Mouse (Mus musculus) cerebellum, adult 18-20 months (tissue): ENCODE data around the gene 4921504E06Rik.

Experiments used
- DNase-seq, 2 experiments: peaks; one replicate each; pipeline ENCODE4 v3.0.0; 2021

The 4921504E06Rik gene

GRCm38 (mm10) chr2:19490262-19490661 is 63.5 kb downstream of the 4921504E06Rik start:
- DNase-seq, result no peak

GRCm38 (mm10) chr2:19461940-19462339 is 91.8 kb downstream of the 4921504E06Rik start:
- DNase-seq, result no peak

- no peak for DNase-seq
Observed at GRCm38 (mm10) chr2:19458785-19459184, 94.9 kb downstream of the 4921504E06Rik start.

GRCm38 (mm10) chr2:19455857-19456482 is 97.7 kb downstream of the 4921504E06Rik start:
- DNase-seq, result no peak

- DNase-seq, result no peak
Observed at GRCm38 (mm10) chr2:19455228-19455627, 98.5 kb downstream of the 4921504E06Rik start.

GRCm38 (mm10) chr2:19452531-19453055 is 101.1 kb downstream of the 4921504E06Rik start:
- DNase-seq, result no peak

GRCm38 (mm10) chr2:19449308-19449707 is 104.4 kb downstream of the 4921504E06Rik start:
- DNase-seq, result no peak

GRCm38 (mm10) chr2:19448042-19448700 is 105.5 kb downstream of the 4921504E06Rik start:
- peak; percentile 10 to 12 for DNase-seq

GRCm38 (mm10) chr2:19446746-19447145 is 107.0 kb downstream of the 4921504E06Rik start:
- no peak for DNase-seq

- no peak for DNase-seq
Observed at GRCm38 (mm10) chr2:19445871-19446501, 107.7 kb downstream of the 4921504E06Rik start.

GRCm38 (mm10) chr2:19444931-19445831 is 108.5 kb downstream of the 4921504E06Rik start, which contains the start of gene Ptf1a:
Gene Ptf1a, plus strand, starts transcription at chr2:19445663.
- no peak for DNase-seq

GRCm38 (mm10) chr2:19444346-19444745 is 109.4 kb downstream of the 4921504E06Rik start:
- DNase-seq, result no peak

GRCm38 (mm10) chr2:19431614-19432323 is 121.9 kb downstream of the 4921504E06Rik start:
- no peak for DNase-seq

GRCm38 (mm10) chr2:19431186-19431585 is 122.5 kb downstream of the 4921504E06Rik start:
- DNase-seq, result no peak

- no peak for DNase-seq
Observed at GRCm38 (mm10) chr2:19430746-19431145, 123.0 kb downstream of the 4921504E06Rik start.

- DNase-seq, result no peak
Observed at GRCm38 (mm10) chr2:19429691-19430690, 123.7 kb downstream of the 4921504E06Rik start.

GRCm38 (mm10) chr2:19429031-19429430 is 124.7 kb downstream of the 4921504E06Rik start:
- DNase-seq, result no peak

GRCm38 (mm10) chr2:19423086-19423485 is 130.6 kb downstream of the 4921504E06Rik start:
- no peak for DNase-seq

- DNase-seq, result no peak
Observed at GRCm38 (mm10) chr2:19422226-19422625, 131.5 kb downstream of the 4921504E06Rik start.

- no peak for DNase-seq
Observed at GRCm38 (mm10) chr2:19419686-19420345, 133.9 kb downstream of the 4921504E06Rik start.
